Comparison of ENCODE assay signal across 15 mouse cellular contexts in the genomic region with DNA sequence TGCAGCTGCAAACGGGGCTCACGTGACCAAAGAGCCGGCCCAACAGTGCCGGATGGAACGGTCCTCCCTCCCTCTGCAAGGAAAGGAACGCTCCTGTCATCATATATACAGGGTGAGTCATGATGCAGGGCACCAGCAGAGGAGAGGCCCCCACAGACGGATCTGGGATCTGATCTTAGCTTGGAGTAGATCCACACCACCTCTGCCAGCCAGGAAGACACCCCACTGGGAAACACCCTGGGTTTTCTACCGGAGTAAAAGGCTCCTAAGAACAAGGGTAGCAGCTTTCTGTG. TPM values are rescaled to one million over a fixed set of nuclear protein-coding genes. Genes with fewer than 3 reads are reported as not detected.
DNase-seq lines count a peak whose midpoint lies in the region; ATAC-seq and TF ChIP-seq lines count a peak whose summit lies in the region.
"Had no signal": no experiment of that assay in that cellular context is flagged by ENCODE, and none has a peak within 500 bp of the region (broad histone marks: within the 10 kb centered on the region; RNA-seq: fewer than 3 reads in every experiment).

No protein-coding gene starts in this region.

- no peaks in the 10 kb centered on the region for H3K27me3 ChIP-seq in myocyte (ENCODE audit: control insufficient read depth, insufficient read depth, insufficient read length)
- H3K27me3 ChIP-seq: hindbrain, embryonic 12.5 days; intestine, embryonic 15.5 days; liver, embryonic 13.5 days had no signal

- TF ChIP-seq CTCF in layer of hippocampus, adult 2 months (conservative IDR thresholded peaks at IDR 0.05): no peak

- H3K4me2 ChIP-seq in myocyte (ENCODE audit: low read depth): peak overlapping the region; percentile 62
- H3K4me2 ChIP-seq: hindbrain, embryonic 12.5 days; intestine, embryonic 15.5 days; liver, embryonic 13.5 days had no signal

- H3K36me3 ChIP-seq in myocyte (ENCODE audit: control insufficient read depth, insufficient read depth): no peaks in the 10 kb centered on the region
- H3K36me3 ChIP-seq: intestine, embryonic 15.5 days had no signal

- H3K27ac ChIP-seq in layer of hippocampus, adult 2 months: peak overlapping the region; percentile 51; the same call in 1 of the 2 replicates
- H3K27ac ChIP-seq: hindbrain, embryonic 12.5 days; intestine, embryonic 15.5 days; limb, embryonic 10.5 days; liver, embryonic 13.5 days had no signal

- no peak for ATAC-seq in cerebellum, adult (ENCODE audit: insufficient number of reproducible peaks, low FRiP score, low TSS enrichment)
- ATAC-seq: intestine, embryonic 15.5 days had no signal

- DNase-seq in cerebellum, adult 8-10 months: peak; percentile 32
- no peak for DNase-seq in layer of hippocampus, adult 2 months (ENCODE audit: low spot score in 2 of 2)
- DNase-seq in layer of hippocampus, adult 9-11 months: no peak
- peak; percentile 29 for DNase-seq in urinary bladder, postnatal 14 days (ENCODE audit: low spot score)
- no peak for DNase-seq in urinary bladder, adult 2 months (ENCODE audit: low spot score)
- DNase-seq in embryo, embryonic 9.5 days (ENCODE audit: extremely low spot score): no peak

- no peak overlapping the region for H3K4me3 ChIP-seq in layer of hippocampus, adult 2 months
- no peak overlapping the region for H3K4me3 ChIP-seq in myocyte
- H3K4me3 ChIP-seq: hindbrain, embryonic 12.5 days; intestine, embryonic 15.5 days; limb, embryonic 10.5 days; liver, embryonic 13.5 days; megakaryocyte, embryonic 14.5 days had no signal

- no peak for TF ChIP-seq POLR2A in myocyte (IDR thresholded peaks at IDR 0.05; ENCODE audit: insufficient read length, low read depth)

- H3K79me2 ChIP-seq in myocyte (ENCODE audit: control insufficient read depth, insufficient read depth): no peaks in the 10 kb centered on the region

- no peak overlapping the region for H3ac ChIP-seq in myocyte (ENCODE audit: control insufficient read depth, insufficient read length)

TF ChIP-seq in myocyte, 11 proteins besides CTCF, POLR2A, EP300 and RAD21:
- TF ChIP-seq USF1 (IDR thresholded peaks at IDR 0.05; ENCODE audit: low read depth) (peak; percentile 96), TCF3 (IDR thresholded peaks at IDR 0.05; ENCODE audit: insufficient read length, low read depth) (no peak)

RNA-seq across cellular contexts. Expression of a gene that starts 3.7 kb away (rescaled TPM):
- total RNA-seq in layer of hippocampus, adult 2 months (2021): 1 to 10 TPM; 6.8 to 7.8 TPM
- polyA plus RNA-seq in urinary bladder, adult 2 months (2012; rRNA removed): 15.3 and 20.2 TPM in 2 replicates
- polyA plus RNA-seq in myocyte (2012; fragmentation: generic; extraction: Trizol): 0.16 TPM
- total RNA-seq: granulocyte monocyte progenitor cell, adult 5-6 weeks; monocyte, adult 5-6 weeks had no signal

RNA-seq across cellular contexts. Expression of a gene that starts 16.7 kb away (rescaled TPM):
- 10 to 100 TPM; 24.0 to 25.1 TPM for total RNA-seq in layer of hippocampus, adult 2 months (2021)
- polyA plus RNA-seq in urinary bladder, adult 2 months (2012; rRNA removed): 14.5 and 15.6 TPM in 2 replicates
- polyA plus RNA-seq in myocyte (2012; fragmentation: generic; extraction: Trizol): 5.3 TPM

Comparison
In these comparisons a context has a peak if more than half of its experiments do, and no peak if none do; other contexts are left out.
1. DNase-seq: peak in cerebellum, adult 8-10 months (single experiment) and urinary bladder, postnatal 14 days (single experiment); none in layer of hippocampus, adult 2 months (0 of 2), layer of hippocampus, adult 9-11 months (single experiment), urinary bladder, adult 2 months (single experiment) and embryo, embryonic 9.5 days (single experiment).
2. RNA of a gene that starts 3.7 kb away (polyA plus RNA-seq): 15.3 to 20.2 TPM in urinary bladder, adult 2 months; 0.16 TPM in myocyte (single experiment); every median in the first group is over 10 times any median in the second.